Mouse (Mus musculus): ENCODE measurements at regions not wholly inside any gene's neighbourhood (a gene's known extent, or its start where the extent isn't known, plus 50 kb on each side); places are given as distances from the start of the nearest gene placed in this dataset.
"Not testable (repeated sequence)": the region's sequence is repeated elsewhere in the genome, so short reads cannot be mapped to it uniquely, and the experiment has no call there.

DNA sequence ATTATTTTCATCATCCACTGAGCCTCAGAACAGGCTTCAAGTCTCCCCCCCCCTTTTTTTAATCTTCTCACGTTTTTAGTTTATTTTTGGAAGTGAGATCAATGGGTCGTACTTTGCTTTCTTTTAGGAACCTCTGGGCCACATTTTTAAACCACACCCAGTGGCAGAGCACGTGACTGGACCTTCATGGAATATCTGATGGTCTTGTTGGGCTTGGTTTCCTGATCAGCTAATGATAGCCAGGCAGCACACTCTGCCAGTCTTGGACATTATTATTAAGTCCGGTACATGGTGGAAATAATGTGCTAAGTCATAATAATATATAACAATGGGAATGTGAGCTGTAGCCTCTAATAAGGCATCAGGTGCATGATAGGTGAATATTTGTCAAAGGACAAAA lies 138.0 kb upstream of the Klf4 start:
- no peak for ATAC-seq

DNA sequence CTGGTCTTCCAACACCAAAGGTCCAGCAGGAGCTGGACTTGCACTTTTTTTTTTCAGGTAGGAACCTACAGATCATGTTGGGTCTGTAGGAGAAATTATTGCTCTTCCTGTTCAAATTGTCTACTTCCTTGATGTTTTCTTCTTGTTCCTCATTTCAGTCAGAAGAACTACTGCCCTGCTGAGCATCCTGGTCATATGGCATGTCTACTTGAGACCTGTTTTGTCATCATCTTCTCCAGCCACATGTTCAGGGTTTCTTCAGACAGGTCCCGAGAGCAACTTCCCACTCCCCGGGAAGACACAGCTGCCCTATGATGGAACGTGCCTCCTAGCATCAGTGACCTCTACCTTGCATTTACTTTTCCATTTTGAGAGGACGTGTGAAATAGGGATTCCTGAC lies 132.6 kb upstream of the Klf4 start:
- ATAC-seq = no peak

DNA sequence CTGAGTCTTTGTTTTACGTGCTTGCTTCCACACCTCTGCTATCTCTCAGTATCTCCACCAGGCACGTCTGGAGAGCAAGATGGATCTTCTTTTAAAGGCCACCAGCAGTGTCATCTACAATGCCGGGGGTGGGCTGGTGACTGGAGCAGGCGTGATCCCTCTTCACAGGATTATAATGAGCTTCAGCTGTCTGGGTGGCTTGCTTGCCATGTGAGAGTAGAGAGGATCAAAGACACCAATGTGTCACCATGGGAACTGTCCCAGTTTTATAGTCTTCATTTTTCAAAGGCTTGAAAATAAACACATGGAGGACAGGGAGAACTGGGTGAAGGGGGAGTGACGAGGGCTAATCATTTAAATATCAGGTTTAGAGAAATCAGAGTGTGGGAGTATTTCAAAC lies 131.6 kb upstream of the Klf4 start:
- ATAC-seq = no peak

DNA sequence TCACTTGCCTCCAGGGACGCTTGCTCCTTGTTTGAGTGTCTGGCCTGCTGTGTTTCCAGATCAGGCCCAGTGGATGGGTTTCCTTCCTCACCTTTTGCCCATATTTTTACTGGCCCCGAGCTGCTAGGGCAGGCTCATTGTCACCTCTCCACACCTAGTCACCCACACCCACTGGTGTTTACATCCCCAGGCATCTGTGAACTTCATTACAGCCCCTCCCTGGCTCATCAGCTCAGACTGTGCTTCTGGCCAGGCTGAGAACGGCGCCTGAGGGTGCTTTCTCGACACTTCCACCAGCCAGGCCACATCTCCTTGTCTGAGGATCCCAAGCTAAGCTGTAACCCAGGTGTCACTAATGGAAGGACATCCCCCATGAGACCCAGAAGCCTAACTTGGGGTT lies 129.8 kb upstream of the Klf4 start:
- no peak for ATAC-seq

DNA sequence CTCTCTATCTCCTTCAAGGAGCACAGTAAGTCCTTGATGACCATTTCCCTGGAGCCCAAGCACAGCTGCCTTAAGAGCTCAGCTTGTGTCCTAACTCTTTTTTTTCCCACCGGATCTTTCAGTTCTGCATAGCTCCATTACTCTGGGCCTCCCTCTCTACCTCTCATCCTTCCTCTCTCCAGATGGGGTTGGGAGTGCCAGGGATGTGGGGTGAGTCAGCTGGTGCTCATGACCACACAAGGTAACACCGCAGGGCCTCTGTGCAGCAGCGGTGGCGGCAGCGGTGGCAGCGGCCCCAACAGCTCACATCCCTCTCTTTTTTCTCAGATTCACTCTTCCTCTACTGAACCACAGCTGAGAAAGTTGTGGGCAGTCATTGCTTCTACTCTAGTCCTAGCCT lies 126.6 kb upstream of the Klf4 start:
- ATAC-seq = no peak

DNA sequence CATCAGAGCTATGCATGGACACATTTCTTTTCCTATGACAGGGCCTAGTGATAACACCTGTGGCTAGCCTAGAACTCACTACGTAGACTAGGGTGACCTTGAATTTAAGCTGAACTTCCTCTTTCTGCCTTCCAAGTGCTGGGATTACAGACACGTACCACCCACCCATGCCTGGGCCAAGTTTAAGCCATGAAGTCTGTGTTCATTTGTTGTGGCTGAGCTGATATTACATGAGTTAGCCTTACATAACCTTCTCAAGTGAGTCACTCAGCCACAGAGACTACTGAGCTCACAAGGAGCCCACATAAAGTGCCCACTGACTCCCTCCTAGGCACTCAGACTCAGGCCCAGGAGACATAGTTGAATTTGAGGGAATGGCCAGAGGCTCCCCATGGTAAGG lies 123.1 kb upstream of the Klf4 start:
- no peak for ATAC-seq

DNA sequence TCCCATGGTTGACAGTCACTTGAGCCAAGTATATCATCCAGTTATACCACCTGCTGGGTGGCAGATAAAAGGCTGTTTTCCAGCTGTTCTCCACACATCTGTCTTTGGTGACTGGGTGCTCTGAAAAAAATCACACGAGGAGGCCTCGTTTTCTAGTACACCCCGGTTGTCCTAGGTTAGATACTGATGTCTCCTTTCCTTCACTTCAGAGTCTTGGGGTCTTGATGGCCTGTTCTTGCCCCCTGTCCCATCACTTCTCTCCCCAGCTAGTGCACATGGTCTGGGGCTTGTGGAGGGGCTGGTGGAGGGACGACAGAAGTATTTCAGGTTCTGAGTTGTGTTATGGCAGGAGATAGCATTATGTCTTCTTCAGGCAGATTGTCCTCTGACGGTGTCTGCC lies 120.4 kb upstream of the Klf4 start:
- no peak for ATAC-seq

DNA sequence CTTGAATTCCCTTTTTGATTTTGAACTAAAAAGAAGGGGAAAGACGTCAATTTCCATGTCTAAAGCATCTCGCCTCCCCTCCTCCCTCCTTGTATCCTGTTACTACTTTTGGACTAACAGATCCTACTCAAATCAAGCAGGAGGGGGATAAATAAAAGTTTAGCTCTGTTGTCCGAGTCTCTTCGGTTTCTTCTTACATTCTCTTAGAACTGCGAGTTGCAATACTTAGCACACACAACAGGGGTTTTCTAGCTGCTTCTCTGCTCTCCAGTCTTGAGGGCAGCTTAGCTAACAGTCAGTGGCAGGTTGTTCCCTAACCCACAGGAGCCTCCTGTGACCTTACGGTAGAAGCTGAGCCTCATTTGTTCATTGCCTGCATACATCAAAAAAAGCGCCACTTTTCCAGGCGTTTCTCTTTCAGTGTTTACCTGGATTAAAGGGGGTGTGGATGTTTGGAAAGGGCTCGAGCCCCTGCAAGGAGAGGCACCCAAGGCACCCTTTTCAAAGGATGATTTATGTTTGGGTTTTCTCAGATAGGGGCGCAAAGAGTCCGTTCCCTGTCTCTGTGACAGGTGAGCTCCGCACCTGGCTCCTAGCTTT lies 119.6 kb upstream of the Klf4 start:
- ATAC-seq = no peak

DNA sequence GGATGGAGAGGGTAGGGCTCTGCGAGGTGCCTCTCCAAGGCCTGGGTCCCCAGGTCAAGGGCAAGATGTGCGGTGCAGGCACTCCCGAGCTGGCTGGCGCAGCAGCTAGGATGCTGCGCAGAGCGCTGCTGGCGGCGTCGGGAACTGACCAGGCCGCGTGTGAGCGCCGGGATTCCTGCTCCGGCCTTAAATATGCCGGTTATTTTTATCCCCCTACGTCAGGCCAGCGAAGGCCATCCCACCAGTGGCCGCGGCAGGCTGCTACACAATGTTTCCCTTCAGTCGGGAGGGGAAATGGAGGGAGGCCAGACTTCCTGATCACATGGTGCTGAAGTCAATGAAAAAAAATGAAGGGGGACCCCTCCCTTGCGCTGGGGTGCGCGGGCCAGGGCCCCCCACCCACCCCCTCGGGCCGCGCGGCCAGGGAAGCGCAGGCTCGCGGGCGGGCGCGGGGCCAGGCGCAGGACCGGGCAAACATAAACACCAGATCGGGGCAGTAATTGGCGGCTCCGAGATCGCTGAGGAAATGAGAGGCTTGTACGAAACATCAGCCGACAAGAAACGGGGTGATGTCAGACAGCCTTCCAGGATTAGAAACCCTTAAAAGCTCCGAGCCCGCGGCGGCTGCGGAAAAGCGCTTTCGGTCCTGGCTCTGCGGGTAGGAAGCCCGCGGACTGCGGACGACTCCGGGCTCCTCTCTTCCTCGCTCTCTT lies 118.9 kb upstream of the Klf4 start:
- no peak for ATAC-seq

DNA sequence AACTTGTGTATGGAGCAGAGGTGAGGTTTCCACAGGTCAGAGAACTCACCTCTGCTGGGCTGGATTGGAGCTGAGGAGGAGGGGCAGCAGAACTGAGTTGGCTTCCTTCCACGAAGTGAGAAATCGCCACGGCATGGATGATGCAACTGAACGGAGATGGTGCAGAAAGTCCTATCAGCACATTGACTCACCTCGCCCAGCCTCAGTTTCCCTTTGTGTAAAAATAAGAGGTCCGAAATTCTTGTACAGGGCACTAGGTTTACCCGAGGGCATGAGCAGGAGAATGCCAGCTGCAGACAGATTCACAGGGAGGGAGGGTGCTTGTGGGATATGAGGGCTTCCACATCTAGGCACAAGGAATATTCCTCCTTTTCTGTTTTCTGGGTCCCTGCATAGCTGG lies 117.9 kb upstream of the Klf4 start:
- no peak for ATAC-seq

DNA sequence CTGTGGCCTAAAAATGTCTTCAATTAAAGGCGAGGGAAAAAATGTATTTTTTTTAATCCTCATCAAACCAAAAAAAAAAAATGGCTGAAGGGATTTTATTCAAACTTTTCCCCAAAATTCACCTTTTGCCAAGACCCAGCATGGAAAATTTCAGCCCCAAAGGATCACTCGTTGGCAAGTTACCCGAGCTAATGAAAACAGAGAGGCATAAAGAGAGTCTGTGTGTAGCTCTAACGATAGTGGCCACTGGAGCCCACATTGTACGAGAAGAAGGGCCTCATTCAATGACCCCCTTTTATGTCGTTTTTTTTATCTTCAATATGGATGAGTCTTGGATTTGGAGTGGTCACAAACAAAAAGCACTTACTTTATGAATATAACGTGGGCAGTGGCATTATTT lies 116.1 kb upstream of the Klf4 start:
- ATAC-seq = no peak

DNA sequence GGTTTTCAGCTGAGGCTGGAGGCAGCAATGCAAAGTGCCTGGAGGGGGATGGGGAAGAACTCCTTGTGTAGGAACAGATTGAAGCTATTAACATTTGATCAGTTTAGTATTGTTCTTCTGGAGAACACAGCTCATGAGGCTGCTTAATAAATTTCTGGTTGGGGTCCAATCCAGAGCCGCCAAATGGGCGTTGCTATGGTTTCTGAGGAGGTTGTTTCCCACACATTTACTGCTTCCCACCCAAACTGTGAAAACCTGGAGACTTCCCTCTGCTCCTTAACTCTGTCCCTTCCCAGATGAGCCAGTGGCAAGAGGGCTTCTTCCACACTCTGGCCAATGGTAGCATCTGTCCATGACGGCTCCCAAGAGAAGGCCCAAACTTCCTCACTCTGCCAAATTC lies 113.2 kb upstream of the Klf4 start:
- ATAC-seq = no peak

DNA sequence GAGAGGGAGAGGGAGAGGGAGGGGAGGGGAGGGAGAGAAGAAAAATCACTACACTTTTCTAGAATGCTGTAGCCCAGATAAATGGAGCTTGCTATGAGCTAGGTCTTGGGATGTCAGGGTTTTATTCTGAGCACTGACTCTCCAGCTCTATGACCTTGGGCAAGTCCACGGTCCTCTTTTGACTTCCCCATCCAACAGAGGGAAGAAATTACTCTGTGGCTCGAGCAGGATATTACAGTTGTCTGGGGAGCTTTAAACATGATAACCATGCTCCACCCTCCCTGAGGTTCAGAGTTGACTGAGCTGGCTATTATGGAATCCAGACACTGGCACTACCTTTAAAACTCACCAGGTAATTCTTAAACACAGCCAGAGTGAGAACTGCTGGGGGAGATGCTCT lies 112.6 kb upstream of the Klf4 start:
- ATAC-seq = no peak

DNA sequence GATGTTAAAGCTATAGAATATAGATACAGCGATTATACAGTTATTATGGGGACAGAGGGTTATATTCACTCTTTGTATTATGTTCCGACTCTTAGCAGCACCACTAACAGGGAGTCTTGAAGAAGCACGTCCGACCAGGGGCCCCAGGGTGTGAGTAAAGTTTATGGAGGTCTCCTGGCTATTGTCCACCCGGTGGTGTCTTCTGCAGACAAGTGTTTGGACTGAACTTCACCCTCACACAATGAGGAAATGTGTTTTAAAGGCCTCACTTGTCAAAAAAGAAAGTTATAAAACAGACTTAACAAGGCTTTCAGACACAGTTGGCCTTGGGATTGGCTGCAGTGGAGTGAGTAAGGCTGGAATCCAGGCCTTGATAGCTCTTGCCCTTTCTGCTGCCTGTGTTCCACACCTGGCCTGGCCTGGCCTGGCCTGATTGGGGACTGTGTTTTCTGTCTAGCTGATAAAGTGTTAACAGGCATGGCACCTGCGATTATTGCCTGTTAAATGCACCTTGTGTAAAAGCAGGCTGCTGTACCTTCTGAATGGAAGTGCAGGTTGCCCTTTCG lies 102.8 kb upstream of the Klf4 start:
- ATAC-seq = no peak

DNA sequence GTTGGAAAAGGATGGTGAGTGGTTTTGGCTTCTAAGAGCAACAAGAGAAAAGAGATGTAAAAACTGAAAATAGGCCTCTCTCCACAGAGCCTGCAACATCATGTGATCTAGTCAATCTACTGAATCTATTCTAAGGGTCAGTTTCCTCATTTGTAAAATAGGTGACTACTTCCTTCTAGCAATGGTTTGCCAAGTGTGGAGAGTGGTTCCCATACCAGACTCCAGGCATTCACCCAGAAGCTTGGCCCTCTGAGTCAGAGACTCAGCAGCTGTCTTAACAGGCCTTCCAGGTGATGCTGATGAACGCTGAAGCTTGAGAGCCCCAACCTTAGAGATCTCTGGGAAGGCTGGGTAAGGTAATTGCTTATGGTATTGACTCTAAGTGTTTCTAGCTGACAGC lies 98.9 kb upstream of the Klf4 start:
- no peak for ATAC-seq

DNA sequence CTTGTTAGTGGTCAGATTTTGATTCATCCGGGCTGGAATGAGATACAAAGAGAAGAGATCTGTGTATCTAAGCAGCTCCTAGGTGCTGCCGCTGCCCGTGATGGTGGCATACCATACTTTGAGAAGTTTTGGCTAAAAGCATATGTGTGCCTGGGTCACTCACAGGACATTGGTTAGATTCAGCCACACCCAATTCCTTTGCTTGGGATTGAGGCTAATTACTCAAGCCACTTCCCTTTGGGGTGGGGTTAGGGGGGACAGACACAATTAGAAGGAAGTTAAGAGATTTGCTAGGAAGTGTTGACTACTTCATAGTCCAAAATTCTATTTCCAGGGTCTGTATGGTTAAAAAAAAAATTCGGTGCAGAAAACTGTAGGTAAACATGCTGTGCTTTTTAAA lies 97.9 kb upstream of the Klf4 start:
- ATAC-seq = not testable (repeated sequence)

DNA sequence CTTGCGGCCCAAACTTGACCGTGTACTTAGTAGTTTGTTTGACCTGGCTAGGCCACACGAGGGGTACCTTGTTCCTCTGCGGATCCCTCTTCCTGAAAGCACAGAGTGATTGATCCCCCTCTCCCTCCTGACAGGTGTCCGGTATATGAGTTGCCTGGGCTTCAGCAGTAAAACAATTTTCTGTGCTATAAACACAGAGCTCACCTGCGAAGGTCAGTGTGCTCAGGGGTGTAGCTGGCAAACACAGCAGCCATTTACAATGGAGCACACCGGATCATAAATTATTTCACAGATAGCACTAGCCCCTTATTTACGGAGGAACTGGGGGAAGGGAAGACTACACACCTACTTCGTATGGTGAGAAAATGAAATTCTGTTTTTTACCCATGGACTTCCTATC lies 92.5 kb upstream of the Klf4 start:
- no peak for ATAC-seq

DNA sequence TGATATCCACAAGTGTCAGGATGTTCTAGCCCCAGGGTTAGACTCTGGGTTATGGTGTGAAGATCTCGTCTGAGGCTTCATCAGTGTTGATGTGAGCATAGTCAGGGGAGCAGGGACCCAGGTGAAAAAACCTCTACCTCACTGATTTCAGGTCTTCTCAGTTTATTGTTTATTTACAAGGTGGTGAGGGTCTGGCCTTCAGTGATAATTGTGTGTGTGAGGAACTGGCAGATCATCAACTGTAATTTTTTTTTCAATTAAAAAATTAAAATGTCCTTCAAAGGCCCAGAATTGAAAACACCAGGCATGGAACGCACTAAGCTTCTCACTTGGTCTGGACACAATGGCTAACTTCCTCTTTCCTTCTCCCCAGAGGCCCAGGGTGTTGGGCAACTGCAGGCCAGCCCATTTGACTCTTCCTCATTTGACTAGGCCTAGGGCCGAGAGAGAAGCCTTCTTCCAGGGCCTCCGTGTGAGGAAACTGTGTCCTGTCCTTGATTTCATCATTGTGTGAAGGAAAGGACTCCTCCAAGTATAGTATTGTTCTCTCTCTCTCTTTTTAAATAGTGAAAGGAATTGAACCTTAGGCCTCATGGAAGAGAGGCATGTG lies 91.0 kb upstream of the Klf4 start:
- no peak for ATAC-seq

DNA sequence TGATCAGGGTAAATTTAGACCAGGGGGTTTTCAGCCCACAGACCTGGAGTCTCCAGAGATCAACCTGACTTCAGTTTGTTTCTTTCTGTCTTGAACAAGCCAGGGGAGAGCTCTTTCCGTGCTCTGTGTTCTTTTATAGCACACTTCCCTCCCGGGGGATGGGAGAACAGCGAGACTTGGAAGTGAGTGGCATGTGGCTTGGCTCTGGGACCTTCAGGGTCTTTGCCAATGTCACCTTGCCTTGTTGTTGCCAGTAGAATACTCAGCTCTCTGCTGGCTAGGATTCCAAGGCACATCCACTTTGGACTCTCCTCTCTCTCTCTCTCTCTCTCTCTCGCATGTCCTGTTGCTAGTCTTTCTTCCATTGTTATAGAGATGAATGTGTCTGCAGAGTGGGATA lies 90.4 kb upstream of the Klf4 start:
- ATAC-seq = no peak

DNA sequence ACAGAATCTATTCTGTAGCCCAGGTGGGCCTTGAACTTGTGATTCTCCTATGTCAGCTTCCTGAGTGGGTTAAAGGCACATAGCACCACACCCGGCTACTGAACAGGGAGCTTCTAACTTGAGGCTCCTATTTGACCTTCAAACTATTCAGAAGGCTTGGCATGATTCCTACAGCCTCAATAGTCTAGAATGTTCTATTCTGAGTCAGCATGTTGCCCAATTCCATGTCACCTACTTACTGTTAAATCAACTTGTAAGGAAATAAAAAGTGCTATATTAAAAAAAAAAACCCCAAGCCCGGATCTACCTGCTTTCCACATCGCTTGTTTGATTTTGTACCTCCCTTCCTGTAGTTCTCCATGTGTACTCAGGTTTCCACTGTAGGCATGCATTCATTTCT lies 87.6 kb upstream of the Klf4 start:
- ATAC-seq = no peak

DNA sequence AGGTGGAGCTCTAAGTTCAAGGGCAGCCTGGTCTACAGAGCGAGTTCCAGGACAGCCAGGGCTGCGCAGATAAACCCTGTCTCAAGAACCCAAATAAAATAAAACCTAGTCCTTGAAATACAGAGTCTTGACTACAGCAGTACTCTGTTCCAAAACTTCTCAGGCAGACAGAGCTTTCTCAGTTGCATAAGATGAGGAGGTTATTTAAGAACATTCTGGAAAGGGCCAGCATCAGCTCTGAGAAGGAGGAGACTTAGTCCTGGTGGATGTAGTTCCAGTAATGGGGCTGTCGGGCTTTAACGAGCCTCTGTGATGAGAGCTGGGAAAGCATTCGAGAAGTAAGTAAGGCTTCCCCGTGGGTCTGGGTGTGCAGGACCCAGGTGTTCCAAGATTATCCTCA lies 83.5 kb upstream of the Klf4 start:
- ATAC-seq = no peak

DNA sequence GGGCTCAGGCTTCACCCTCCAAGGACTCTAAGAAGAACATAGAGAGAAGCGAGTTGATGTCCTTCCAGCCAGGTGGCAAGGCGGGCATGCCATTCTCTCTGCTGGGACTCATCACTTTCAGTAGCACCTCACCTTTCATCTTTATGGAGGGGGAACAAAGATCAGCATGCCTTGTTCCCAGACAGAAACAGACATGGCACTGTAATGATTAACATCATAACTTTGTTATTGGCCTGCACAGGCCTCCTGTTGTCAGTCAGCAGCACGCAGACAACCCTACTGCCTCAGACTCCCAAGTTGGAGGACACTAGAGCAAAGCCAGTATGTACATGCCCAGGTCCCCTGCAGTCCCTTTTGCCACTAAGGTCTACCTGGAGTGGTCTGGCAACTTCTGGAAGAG lies 81.3 kb upstream of the Klf4 start:
- ATAC-seq = no peak

DNA sequence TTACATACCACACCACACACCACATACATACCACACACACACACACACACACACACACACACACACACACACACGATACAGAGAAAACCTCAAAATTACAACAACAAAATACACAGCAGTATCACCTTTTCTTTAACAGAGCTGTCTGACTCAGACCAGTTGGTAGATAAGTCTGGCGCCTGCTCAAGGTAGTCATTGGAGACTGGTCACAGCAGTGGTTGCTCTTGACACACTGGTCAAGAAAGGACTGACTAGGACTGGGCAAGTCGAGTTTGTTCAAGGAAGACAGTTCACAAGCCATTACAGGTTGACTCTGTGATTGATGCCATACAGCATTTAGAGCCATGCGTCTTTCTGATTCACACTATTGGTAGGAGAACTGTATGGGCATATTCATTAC lies 78.7 kb upstream of the Klf4 start:
- ATAC-seq = no peak

DNA sequence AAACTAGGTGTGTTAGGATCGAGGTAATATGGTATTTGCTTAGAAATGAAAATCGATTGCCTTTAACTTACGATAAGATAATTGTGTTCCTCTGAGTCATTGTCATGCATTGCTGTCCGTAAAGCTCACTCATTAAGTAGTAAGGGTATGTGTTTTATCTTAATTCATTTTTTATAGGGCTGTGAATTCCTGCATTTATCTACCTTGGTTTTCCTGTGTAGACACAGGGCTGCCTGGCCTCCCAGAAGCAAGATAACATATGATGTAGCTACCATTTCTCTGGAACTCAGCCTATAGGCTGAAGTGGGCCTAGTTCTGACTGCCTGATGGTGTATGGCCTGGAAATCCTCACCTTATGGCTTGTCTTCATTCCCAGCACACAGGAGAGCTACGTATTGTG lies 76.9 kb upstream of the Klf4 start:
- ATAC-seq = no peak

Data from inflammation-experienced regulatory T-cells, adult 6 months (primary cell).